Comparison of ENCODE assay signal across 28 mouse cellular contexts in the genomic region with DNA sequence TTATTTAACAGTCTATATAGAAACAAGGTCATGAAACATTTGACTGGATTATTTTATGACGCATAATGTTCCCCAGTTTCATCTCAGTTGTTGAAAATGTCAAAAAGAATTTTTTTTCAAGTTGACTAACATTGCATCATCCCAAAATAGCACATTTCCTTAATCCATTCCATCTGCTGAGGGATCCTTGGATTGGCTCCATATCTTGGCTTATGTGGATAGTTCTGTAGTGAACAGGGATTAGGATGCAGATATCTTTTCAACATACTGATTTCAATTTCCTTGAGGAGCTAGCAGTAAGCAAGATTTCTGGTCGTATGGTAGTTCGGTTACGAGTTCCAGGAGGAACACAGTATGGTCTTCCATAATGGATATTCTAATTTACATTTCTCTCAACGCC.
DNase-seq lines count a peak whose midpoint lies in the region; ATAC-seq and TF ChIP-seq lines count a peak whose summit lies in the region.
"Had no signal": no experiment of that assay in that cellular context is flagged by ENCODE, and none has a peak within 500 bp of the region (broad histone marks: within the 10 kb centered on the region; RNA-seq: fewer than 3 reads in every experiment).

No protein-coding gene starts in this region.

- no peak for TF ChIP-seq CTCF in forebrain, postnatal 0 days (IDR thresholded peaks at IDR 0.05; ENCODE audit: low read depth)
- TF ChIP-seq CTCF in embryonic fibroblast, embryonic 13.5 days (IDR thresholded peaks at IDR 0.05; ENCODE audit: borderline replicate concordance, insufficient read depth, low read length): no peak
- TF ChIP-seq CTCF in stomach, postnatal 0 days (IDR thresholded peaks at IDR 0.05; ENCODE audit: low read depth): no peak

- no peaks in the 10 kb centered on the region for H3K36me3 ChIP-seq in forebrain, postnatal 0 days (ENCODE audit: insufficient read depth)
- no peaks in the 10 kb centered on the region for H3K36me3 ChIP-seq in forebrain, embryonic 12.5 days (replicated peaks)
- H3K36me3 ChIP-seq in stomach, postnatal 0 days (ENCODE audit: control insufficient read depth, insufficient read depth, low read length): no peaks in the 10 kb centered on the region
- H3K36me3 ChIP-seq in hindbrain, embryonic 16.5 days (ENCODE audit: control insufficient read depth, insufficient read depth, low read length): no peaks in the 10 kb centered on the region
- H3K36me3 ChIP-seq in kidney, embryonic 14.5 days (ENCODE audit: control insufficient read depth, insufficient read depth, low read length): no peaks in the 10 kb centered on the region
- H3K36me3 ChIP-seq: embryonic facial prominence, embryonic 13.5 days; forebrain, embryonic 10.5 days; G1E; heart, embryonic 15.5 days; hindbrain, embryonic 13.5 days; intestine, embryonic 15.5 days had no signal

- H3K27ac ChIP-seq in forebrain, postnatal 0 days (ENCODE audit: low read depth, low read length): no peak overlapping the region
- H3K27ac ChIP-seq in forebrain, embryonic 12.5 days: no peak overlapping the region
- peak overlapping the region; percentile 58 for H3K27ac ChIP-seq in embryonic fibroblast, embryonic 13.5 days (ENCODE audit: insufficient read depth, low read length)
- H3K27ac ChIP-seq in stomach, postnatal 0 days (replicated peaks): no peak overlapping the region
- no peak overlapping the region for H3K27ac ChIP-seq in hindbrain, embryonic 16.5 days (ENCODE audit: low read depth, low read length)
- no peak overlapping the region for H3K27ac ChIP-seq in kidney, embryonic 14.5 days (ENCODE audit: low read depth, low read length)
- H3K27ac ChIP-seq: embryonic facial prominence, embryonic 13.5 days; forebrain, embryonic 10.5 days; heart, adult 2 months; heart, embryonic 15.5 days; hindbrain, embryonic 13.5 days; intestine, embryonic 15.5 days had no signal

- DNase-seq in forebrain, postnatal 0 days: peak; percentile 58
- peak; percentile 8 for DNase-seq in adipocyte (ENCODE audit: low spot score)
- no peak for DNase-seq in stomach, postnatal 0 days (ENCODE audit: low spot score)
- DNase-seq in lung, postnatal 10 days: no peak
- DNase-seq: adrenal gland, adult 2 months; adrenal gland, postnatal 25 days; B cell, adult 2 months; cerebellum, adult 11-12 months; cerebellum, adult 9-10 months; cerebellum, postnatal 25 days; gastrocnemius, postnatal 14 days; heart, adult 2 months; heart, postnatal 14 days had no signal

- H3K27me3 ChIP-seq in forebrain, postnatal 0 days (ENCODE audit: insufficient read depth, low read length): no peaks in the 10 kb centered on the region
- H3K27me3 ChIP-seq in forebrain, embryonic 12.5 days: no peaks in the 10 kb centered on the region
- no peaks in the 10 kb centered on the region for H3K27me3 ChIP-seq in stomach, postnatal 0 days (ENCODE audit: control insufficient read depth, insufficient read depth, low read length)
- no peaks in the 10 kb centered on the region for H3K27me3 ChIP-seq in hindbrain, embryonic 16.5 days (replicated peaks; ENCODE audit: control insufficient read depth, insufficient read depth, low read length)
- no peaks in the 10 kb centered on the region for H3K27me3 ChIP-seq in kidney, embryonic 14.5 days (ENCODE audit: control insufficient read depth, insufficient read depth, low read length)
- H3K27me3 ChIP-seq: embryonic facial prominence, embryonic 13.5 days; heart, embryonic 15.5 days; hindbrain, embryonic 13.5 days; intestine, embryonic 15.5 days; Patski had no signal

- H3K9ac ChIP-seq in forebrain, postnatal 0 days: no peak overlapping the region
- H3K9ac ChIP-seq in forebrain, embryonic 12.5 days: no peak overlapping the region
- no peak overlapping the region for H3K9ac ChIP-seq in stomach, postnatal 0 days (ENCODE audit: low read length)
- no peak overlapping the region for H3K9ac ChIP-seq in hindbrain, embryonic 16.5 days (ENCODE audit: low read depth, low read length)
- H3K9ac ChIP-seq in kidney, embryonic 14.5 days (ENCODE audit: low read depth, low read length): no peak overlapping the region
- H3K9ac ChIP-seq: embryonic facial prominence, embryonic 13.5 days; heart, embryonic 15.5 days; hindbrain, embryonic 13.5 days; intestine, embryonic 15.5 days had no signal

- no peak overlapping the region for H3K4me3 ChIP-seq in forebrain, postnatal 0 days (ENCODE audit: low read depth, low read length)
- no peak overlapping the region for H3K4me3 ChIP-seq in forebrain, embryonic 12.5 days (replicated peaks)
- H3K4me3 ChIP-seq in embryonic fibroblast, embryonic 13.5 days (ENCODE audit: insufficient read depth, low read length): no peak overlapping the region
- no peak overlapping the region for H3K4me3 ChIP-seq in stomach, postnatal 0 days (ENCODE audit: low read depth, low read length)
- no peak overlapping the region for H3K4me3 ChIP-seq in hindbrain, embryonic 16.5 days (ENCODE audit: low read length)
- no peak overlapping the region for H3K4me3 ChIP-seq in kidney, embryonic 14.5 days (ENCODE audit: low read length)
- H3K4me3 ChIP-seq: embryonic facial prominence, embryonic 13.5 days; erythroblast, embryonic 14.5 days; forebrain, embryonic 10.5 days; heart, adult 2 months; heart, embryonic 15.5 days; hindbrain, embryonic 13.5 days; intestine, embryonic 15.5 days had no signal

- TF ChIP-seq EP300 in stomach, postnatal 0 days (optimal IDR thresholded peaks at IDR 0.05): no peak

- no peak overlapping the region for H3K4me2 ChIP-seq in forebrain, postnatal 0 days (ENCODE audit: low read depth)
- no peak overlapping the region for H3K4me2 ChIP-seq in forebrain, embryonic 12.5 days
- no peak overlapping the region for H3K4me2 ChIP-seq in stomach, postnatal 0 days (replicated peaks; ENCODE audit: low read depth)
- H3K4me2 ChIP-seq in hindbrain, embryonic 16.5 days (ENCODE audit: low read length): no peak overlapping the region
- no peak overlapping the region for H3K4me2 ChIP-seq in kidney, embryonic 14.5 days (replicated peaks; ENCODE audit: low read depth, low read length)
- H3K4me2 ChIP-seq: embryonic facial prominence, embryonic 13.5 days; heart, embryonic 11.5 days; heart, embryonic 15.5 days; hindbrain, embryonic 13.5 days; intestine, embryonic 15.5 days had no signal

- no peaks in the 10 kb centered on the region for H3K4me1 ChIP-seq in forebrain, postnatal 0 days (ENCODE audit: insufficient read depth)
- peaks cover 11% of the 10 kb centered on the region for H3K4me1 ChIP-seq in forebrain, embryonic 12.5 days
- peaks cover 3% of the 10 kb centered on the region; the same call in 1 of the 2 replicates for H3K4me1 ChIP-seq in embryonic fibroblast, embryonic 13.5 days (ENCODE audit: control insufficient read depth, insufficient read depth, low read length)
- H3K4me1 ChIP-seq in stomach, postnatal 0 days (replicated peaks; ENCODE audit: control insufficient read depth, insufficient read depth): no peaks in the 10 kb centered on the region
- no peaks in the 10 kb centered on the region; the same call in 1 of the 2 replicates for H3K4me1 ChIP-seq in hindbrain, embryonic 16.5 days (ENCODE audit: control insufficient read depth, insufficient read depth, low read depth, low read length)
- peaks cover 9% of the 10 kb centered on the region; the same call in 1 of the 2 replicates for H3K4me1 ChIP-seq in kidney, embryonic 14.5 days (ENCODE audit: control insufficient read depth, insufficient read depth, low read length)
- H3K4me1 ChIP-seq: heart, embryonic 15.5 days had no signal

- 46% methylated on average over 5 of the region's 5 CpGs for WGBS in forebrain, postnatal 0 days
- WGBS in forebrain, embryonic 12.5 days: 66% methylated on average over 5 of the region's 5 CpGs
- 56% methylated on average over 5 of the region's 5 CpGs for WGBS in stomach, postnatal 0 days
- 76% methylated on average over 5 of the region's 5 CpGs for WGBS in hindbrain, embryonic 16.5 days
- WGBS in kidney, embryonic 14.5 days: 82% methylated on average over 5 of the region's 5 CpGs

- peak; percentile 81 for ATAC-seq in forebrain, postnatal 0 days
- no peak for ATAC-seq in forebrain, embryonic 12.5 days (ENCODE audit: low FRiP score)
- peak; percentile 24; the same call in 1 of the 2 replicates for ATAC-seq in stomach, postnatal 0 days (ENCODE audit: low FRiP score, low TSS enrichment)
- no peak for ATAC-seq in hindbrain, embryonic 16.5 days
- ATAC-seq in kidney, embryonic 14.5 days (ENCODE audit: low FRiP score, low TSS enrichment): no peak
- ATAC-seq: activated CD4-positive, CD25-positive, alpha-beta regulatory T cell, adult 4 months; CD4-positive, CD25-positive, alpha-beta regulatory T cell, adult 4 months; intestine, embryonic 15.5 days; Patski had no signal

- no peak for TF ChIP-seq POLR2A in embryonic fibroblast, embryonic 13.5 days (IDR thresholded peaks at IDR 0.05; ENCODE audit: low read depth, low read length)

- no peaks in the 10 kb centered on the region for H3K9me3 ChIP-seq in forebrain, postnatal 0 days (ENCODE audit: low read length)
- H3K9me3 ChIP-seq in forebrain, embryonic 12.5 days: no peaks in the 10 kb centered on the region
- H3K9me3 ChIP-seq in stomach, postnatal 0 days (ENCODE audit: control insufficient read depth, low read length): no peaks in the 10 kb centered on the region
- no peaks in the 10 kb centered on the region; the same call in 1 of the 2 replicates for H3K9me3 ChIP-seq in hindbrain, embryonic 16.5 days (ENCODE audit: control insufficient read depth, low read length)
- H3K9me3 ChIP-seq in kidney, embryonic 14.5 days (ENCODE audit: control insufficient read depth, low read length): no peaks in the 10 kb centered on the region
- H3K9me3 ChIP-seq: embryonic facial prominence, embryonic 13.5 days; forebrain, embryonic 10.5 days; G1E; heart, embryonic 15.5 days; hindbrain, embryonic 13.5 days; intestine, embryonic 15.5 days had no signal

Comparison
In these comparisons a context has a peak if more than half of its experiments do, and no peak if none do; other contexts are left out.
1. ATAC-seq: peak in forebrain, postnatal 0 days (single experiment) and stomach, postnatal 0 days (single experiment); none in forebrain, embryonic 12.5 days (single experiment), hindbrain, embryonic 16.5 days (single experiment) and kidney, embryonic 14.5 days (single experiment).
2. DNase-seq: peak in forebrain, postnatal 0 days (single experiment) and adipocyte (single experiment); none in stomach, postnatal 0 days (single experiment) and lung, postnatal 10 days (single experiment).